Mouse (Mus musculus) cerebellum, adult 8-10 months (tissue): ENCODE data around the gene Sparc.

ENCODE experiments used
- DNase-seq: peaks from one replicate; pipeline ENCODE4 v3.0.0; 2022

Gene Sparc

GRCm38 (mm10) chr11:55404659-55405457 is 18.1 kb downstream of the Sparc start:
- no peak for DNase-seq

- DNase-seq: no peak
Observed at GRCm38 (mm10) chr11:55400863-55401262, 22.1 kb downstream of the Sparc start.

GRCm38 (mm10) chr11:55398371-55398770 is 24.6 kb downstream of the Sparc start:
- no peak for DNase-seq

GRCm38 (mm10) chr11:55397441-55397840 is 25.5 kb downstream of the Sparc start:
- DNase-seq: no peak

- no peak for DNase-seq
Observed at GRCm38 (mm10) chr11:55397036-55397435, 25.9 kb downstream of the Sparc start.

- no peak for DNase-seq
Observed at GRCm38 (mm10) chr11:55395073-55395642, 27.8 kb downstream of the Sparc start.

- no peak for DNase-seq
Observed at GRCm38 (mm10) chr11:55394592-55394991, 28.4 kb downstream of the Sparc start.

- DNase-seq: no peak
Observed at GRCm38 (mm10) chr11:55392474-55392873, 30.5 kb downstream of the Sparc start.

- peak; percentile 57 for DNase-seq
Observed at GRCm38 (mm10) chr11:55389778-55390177, 33.2 kb downstream of the Sparc start.

- DNase-seq: no peak
Observed at GRCm38 (mm10) chr11:55387576-55387975, 35.4 kb downstream of the Sparc start.

GRCm38 (mm10) chr11:55386424-55387063 is 36.4 kb downstream of the Sparc start:
- DNase-seq: peak; percentile 95

GRCm38 (mm10) chr11:55383463-55384045 is 39.4 kb downstream of the Sparc start:
- no peak for DNase-seq

- no peak for DNase-seq
Observed at GRCm38 (mm10) chr11:55380908-55381307, 42.1 kb downstream of the Sparc start.

GRCm38 (mm10) chr11:55378371-55378770 is 44.6 kb downstream of the Sparc start:
- DNase-seq: no peak

- DNase-seq: no peak
Observed at GRCm38 (mm10) chr11:55373838-55374237, 49.1 kb downstream of the Sparc start.

GRCm38 (mm10) chr11:55373373-55373772 is 49.6 kb downstream of the Sparc start:
- no peak for DNase-seq

- DNase-seq: no peak
Observed at GRCm38 (mm10) chr11:55372001-55372400, 51.0 kb downstream of the Sparc start.

- no peak for DNase-seq
Observed at GRCm38 (mm10) chr11:55369093-55369471, 53.9 kb downstream of the Sparc start.

- no peak for DNase-seq
Observed at GRCm38 (mm10) chr11:55368388-55369092, 54.4 kb downstream of the Sparc start.

- no peak for DNase-seq
Observed at GRCm38 (mm10) chr11:55367783-55368182, 55.2 kb downstream of the Sparc start.

GRCm38 (mm10) chr11:55365840-55366239 is 57.1 kb downstream of the Sparc start:
- DNase-seq: no peak

GRCm38 (mm10) chr11:55365242-55365641 is 57.7 kb downstream of the Sparc start:
- DNase-seq: no peak

GRCm38 (mm10) chr11:55364662-55365061 is 58.3 kb downstream of the Sparc start:
- no peak for DNase-seq
